Mouse (Mus musculus) intestine, embryonic 16.5 days (tissue): ENCODE measurements around the gene Slc45a3. TPM values are rescaled to one million over a fixed set of nuclear protein-coding genes. Genes with fewer than 3 reads are reported as not detected.

Source experiments
- ATAC-seq: fragments of 200-750 bp; cut with Nextera tagmentation; 2 replicates; pipeline ENCODE4 v1.8.0; 2017; ENCODE audit warnings: moderate TSS enrichment, moderate library complexity
- H3K27ac ChIP-seq: fragments of 300-500 bp; sonication (generic); 2 replicates; pipeline ENCODE4 v1.5.1; 2014; ENCODE audit warnings: mild to moderate bottlenecking, low read length
- H3K27me3 ChIP-seq: fragments of 300-500 bp; sonication (generic); replicated peaks from 2 replicates; pipeline ENCODE4 v1.6.1; 2014; ENCODE audit warnings: low read length, control low read depth, mixed read lengths; ENCODE audit not compliant: control insufficient read depth, insufficient read depth
- H3K36me3 ChIP-seq: fragments of 300-500 bp; sonication (generic); 2 replicates; pipeline ENCODE4 v1.6.1; 2014; ENCODE audit warnings: low read length, control low read depth; ENCODE audit not compliant: control insufficient read depth, insufficient read depth
- H3K4me1 ChIP-seq: fragments of 300-500 bp; sonication (generic); 2 replicates; pipeline ENCODE4 v1.6.1; 2014; ENCODE audit warnings: low read length, control low read depth, mixed read lengths; ENCODE audit not compliant: control insufficient read depth, insufficient read depth
- H3K4me2 ChIP-seq: fragments of 300-500 bp; sonication (generic); 2 replicates; pipeline ENCODE4 v1.6.1; 2014; ENCODE audit warnings: low read depth, low read length, control low read depth
- H3K4me3 ChIP-seq: fragments of 300-500 bp; sonication (generic); 2 replicates; pipeline ENCODE4 v1.5.1; 2014; ENCODE audit warnings: mild to moderate bottlenecking, low read length
- H3K9ac ChIP-seq: fragments of 300-500 bp; sonication (generic); 2 replicates; pipeline ENCODE4 v1.6.1; 2014; ENCODE audit warnings: low read depth, low read length
- H3K9me3 ChIP-seq: fragments of 300-500 bp; sonication (generic); 2 replicates; pipeline ENCODE4 v1.6.1; 2016; ENCODE audit warnings: low read length, control low read depth; ENCODE audit not compliant: control insufficient read depth
- WGBS: fragments of 180-500 bp; shearing (Covaris S2); extraction: QIAGEN DNeasy Blood & Tissue Kit; methylation state at CpG from one replicate; pipeline ENCODE4 v1.1.7; 2014; 5-methylcytosine and 5-hydroxymethylcytosine counted together
- polyA plus RNA-seq: library from polyadenylated mRNA; unstranded; fragments of >200 nt; fragmentation: Nextera tagmentation; extraction: Ambion mirVana; gene quantifications from 2 replicates; pipeline ENCODE4 v1.2.1, GENCODE M21; 2015

Gene Slc45a3
- polyA plus RNA-seq, 1 experiment from 2014 or later, result 2.5 TPM

DNA sequence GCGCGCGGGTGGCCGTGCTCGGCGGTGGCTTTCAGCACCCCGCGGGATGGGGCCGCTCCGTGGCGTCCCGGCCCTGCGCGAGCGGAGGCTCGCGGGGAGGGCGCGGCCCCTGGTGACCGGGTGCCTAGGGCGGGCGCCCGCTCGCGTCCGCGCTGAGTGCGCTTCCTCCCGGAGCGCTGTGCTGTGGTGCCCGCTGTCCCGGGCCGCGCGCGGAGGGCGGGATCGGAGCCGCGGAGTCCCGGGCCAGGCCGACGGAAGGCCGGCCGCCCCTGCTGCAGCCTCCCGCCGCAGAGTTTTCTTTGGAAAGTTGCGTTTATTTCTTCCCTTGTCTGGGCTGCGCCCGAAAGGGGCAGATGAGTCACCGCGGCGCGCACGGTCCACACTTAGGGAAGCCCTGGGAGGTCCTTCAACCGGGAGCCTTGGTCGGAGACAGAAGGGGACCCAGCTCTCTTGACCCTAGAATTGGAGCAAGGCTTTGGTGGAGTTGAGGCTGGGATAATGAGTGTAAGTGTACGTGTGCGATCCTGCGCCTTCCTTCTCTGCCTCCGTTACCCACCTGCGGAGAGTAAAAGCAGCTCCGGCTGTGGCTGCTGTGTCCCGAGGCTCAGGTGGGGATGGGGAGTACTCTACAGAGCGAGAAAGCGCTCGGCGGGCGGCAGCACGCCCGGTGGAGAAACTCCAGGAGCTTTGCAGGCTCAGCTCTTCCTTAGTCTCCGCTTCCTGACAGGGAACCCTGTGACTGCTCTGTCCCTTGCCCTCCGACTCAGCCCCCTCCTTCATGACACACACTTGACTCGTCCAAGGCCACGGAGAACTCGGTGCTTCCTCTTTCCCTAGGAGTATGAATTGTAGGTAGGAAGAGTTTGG is 551 bp downstream of the Slc45a3 start:
- H3K4me2 ChIP-seq, result peak overlapping the region; percentile 99
- under 1% methylated on average over 75 of the region's 76 CpGs for WGBS

DNA sequence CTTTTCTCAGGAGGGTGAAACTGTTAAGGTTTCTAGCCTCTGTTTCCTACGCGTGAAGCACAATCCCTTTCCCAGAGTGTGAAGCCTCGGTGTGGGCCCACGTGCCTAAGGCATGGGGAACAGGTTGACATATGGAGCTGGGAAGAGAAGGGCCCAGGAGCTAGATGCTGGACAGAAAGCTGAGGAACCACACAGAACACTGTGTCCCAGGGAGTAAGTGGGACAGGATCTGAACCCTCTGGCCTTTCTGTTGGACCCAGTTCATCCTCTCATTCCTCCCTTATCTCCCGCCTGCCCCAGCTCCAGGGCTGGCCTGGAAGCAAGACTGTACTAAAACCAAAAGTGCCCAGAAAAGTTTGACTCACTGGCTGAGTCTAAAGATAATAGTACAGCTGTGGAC is 1.3 kb downstream of the Slc45a3 start:
- ATAC-seq, result no peak
- no peak overlapping the region for H3K4me3 ChIP-seq

More for the DNA sequence above, 551 bp downstream of the Slc45a3 start:
- no peaks in the 10 kb centered on the region for H3K36me3 ChIP-seq
- H3K4me1 ChIP-seq, result peaks cover 4% of the 10 kb centered on the region
- H3K9ac ChIP-seq, result peak overlapping the region; percentile 67
- no peaks in the 10 kb centered on the region for H3K9me3 ChIP-seq
- peaks cover 21% of the 10 kb centered on the region; the same call in 1 of the 2 replicates for H3K27me3 ChIP-seq
- peak overlapping the region; percentile 72 for H3K4me3 ChIP-seq
- H3K27ac ChIP-seq, result no peak overlapping the region
- peak; percentile 80 for ATAC-seq

DNA sequence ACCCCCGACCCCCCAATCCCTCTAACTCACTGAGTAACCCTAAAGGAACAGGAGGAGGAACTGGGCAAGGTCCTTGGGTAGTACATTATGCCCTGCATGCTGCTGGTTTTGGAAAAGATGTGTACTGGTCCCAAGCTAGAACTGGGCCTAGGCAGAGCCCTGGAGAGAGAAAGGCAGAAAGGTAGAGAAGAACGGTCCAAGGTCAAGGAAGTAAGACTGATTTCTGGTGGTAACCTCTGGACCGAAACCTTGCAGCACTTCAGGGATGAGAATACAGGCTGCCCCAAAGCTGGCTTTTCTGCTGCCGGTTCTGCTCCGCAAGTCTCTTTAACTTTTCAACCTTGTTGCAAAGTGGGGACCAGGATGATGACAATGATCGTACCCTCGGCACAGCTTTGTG is 1.8 kb downstream of the Slc45a3 start:
- Histone ChIP-seq H3K4me2 (no peak overlapping the region), H3K36me3 (no peaks in the 10 kb centered on the region), H3K4me3 (no peak overlapping the region), H3K27me3 (peaks cover 20% of the 10 kb centered on the region; the same call in 1 of the 2 replicates), H3K4me1 (peaks cover 4% of the 10 kb centered on the region), H3K9ac (no peak overlapping the region), H3K9me3 (no peaks in the 10 kb centered on the region), H3K27ac (no peak overlapping the region)
- no peak for ATAC-seq
- WGBS, result 86% methylated on average over 7 of the region's 7 CpGs

More for the DNA sequence above, 1.3 kb downstream of the Slc45a3 start:
- Histone ChIP-seq H3K4me2 (no peak overlapping the region), H3K4me1 (peaks cover 4% of the 10 kb centered on the region), H3K27me3 (peaks cover 21% of the 10 kb centered on the region; the same call in 1 of the 2 replicates), H3K36me3 (no peaks in the 10 kb centered on the region), H3K27ac (no peak overlapping the region), H3K9ac (no peak overlapping the region), H3K9me3 (no peaks in the 10 kb centered on the region)
- WGBS, result 56% methylated on average over 5 of the region's 5 CpGs

DNA sequence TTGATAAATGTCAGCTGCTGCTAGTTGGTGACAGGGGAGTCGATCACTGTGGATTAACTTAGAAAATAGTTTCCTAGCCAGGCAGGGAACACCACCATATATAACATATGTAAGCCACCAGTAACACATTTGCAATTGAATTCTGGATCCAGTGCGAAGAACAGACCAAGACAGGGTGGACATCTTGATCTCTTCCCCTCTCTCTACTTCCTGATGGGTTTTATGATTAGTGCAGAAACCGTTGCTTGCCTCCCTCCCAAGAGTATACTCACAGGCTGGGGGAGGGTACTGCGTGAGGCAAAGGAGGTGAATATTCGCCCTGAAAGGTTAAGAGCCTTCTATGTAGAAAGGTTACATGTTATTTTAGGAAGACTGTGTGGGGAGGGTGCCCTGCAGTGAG is 3.1 kb downstream of the Slc45a3 start:
- no peak for ATAC-seq
- H3K36me3 ChIP-seq, result no peaks in the 10 kb centered on the region

DNA sequence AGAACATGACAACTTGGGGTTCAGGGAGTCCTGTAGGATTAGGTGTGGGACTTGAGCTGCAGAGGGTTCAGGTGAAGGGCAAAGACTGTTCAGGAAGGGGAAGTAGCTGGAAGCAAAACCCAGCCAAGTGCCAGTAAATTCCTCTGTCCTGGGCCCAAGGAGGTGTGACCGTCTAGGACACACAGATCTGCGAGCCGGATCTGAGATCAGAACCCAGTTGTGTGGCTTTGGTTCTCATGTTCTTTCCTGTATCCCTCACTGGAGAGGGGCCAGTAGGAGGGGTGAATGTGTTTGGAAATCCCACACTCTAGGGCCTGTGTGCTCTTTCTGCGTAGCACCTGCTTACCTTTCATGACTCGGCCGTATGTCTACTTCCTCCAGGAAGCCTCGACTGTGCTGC is 4.6 kb downstream of the Slc45a3 start:
- Histone ChIP-seq H3K36me3 (no peaks in the 10 kb centered on the region), H3K4me1 (peaks cover 21% of the 10 kb centered on the region), H3K9ac (no peak overlapping the region), H3K9me3 (no peaks in the 10 kb centered on the region), H3K27ac (no peak overlapping the region), H3K4me3 (no peak overlapping the region), H3K4me2 (no peak overlapping the region), H3K27me3 (peaks cover 13% of the 10 kb centered on the region; the same call in 1 of the 2 replicates)
- no peak for ATAC-seq
- WGBS, result 73% methylated on average over 7 of the region's 7 CpGs

More for the DNA sequence above, 3.1 kb downstream of the Slc45a3 start:
- Histone ChIP-seq H3K4me3 (no peak overlapping the region), H3K9me3 (no peaks in the 10 kb centered on the region), H3K9ac (no peak overlapping the region), H3K4me2 (no peak overlapping the region), H3K27me3 (peaks cover 15% of the 10 kb centered on the region; the same call in 1 of the 2 replicates), H3K27ac (no peak overlapping the region), H3K4me1 (peaks cover 9% of the 10 kb centered on the region)
- 49% methylated on average over 5 of the region's 5 CpGs for WGBS

DNA sequence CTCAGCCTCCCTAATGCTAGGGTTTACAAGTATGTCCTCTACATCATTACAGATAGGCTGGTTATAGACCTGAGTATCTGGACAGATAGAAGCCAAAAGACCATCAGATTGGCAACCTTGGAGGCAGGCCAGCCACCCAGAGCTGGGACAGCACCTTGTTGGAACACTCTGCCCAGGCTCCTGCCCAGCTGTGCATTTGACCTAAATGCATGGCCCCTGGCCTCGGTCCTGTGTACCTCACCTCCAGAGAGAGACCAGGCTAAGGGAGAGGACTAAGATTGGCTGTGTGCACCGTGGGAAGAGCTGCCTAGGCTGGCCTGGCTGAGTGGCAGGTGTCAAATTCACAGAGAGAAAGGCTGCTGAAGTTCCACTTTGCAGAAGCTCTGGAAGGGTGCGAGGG is 5.8 kb downstream of the Slc45a3 start:
- Histone ChIP-seq H3K4me1 (peaks cover 25% of the 10 kb centered on the region), H3K4me3 (no peak overlapping the region), H3K27ac (no peak overlapping the region), H3K27me3 (peaks cover 6% of the 10 kb centered on the region; the same call in 1 of the 2 replicates), H3K4me2 (no peak overlapping the region), H3K9ac (no peak overlapping the region), H3K9me3 (no peaks in the 10 kb centered on the region), H3K36me3 (no peaks in the 10 kb centered on the region)
- no peak for ATAC-seq
- WGBS, result 51% methylated on average over 3 of the region's 3 CpGs

DNA sequence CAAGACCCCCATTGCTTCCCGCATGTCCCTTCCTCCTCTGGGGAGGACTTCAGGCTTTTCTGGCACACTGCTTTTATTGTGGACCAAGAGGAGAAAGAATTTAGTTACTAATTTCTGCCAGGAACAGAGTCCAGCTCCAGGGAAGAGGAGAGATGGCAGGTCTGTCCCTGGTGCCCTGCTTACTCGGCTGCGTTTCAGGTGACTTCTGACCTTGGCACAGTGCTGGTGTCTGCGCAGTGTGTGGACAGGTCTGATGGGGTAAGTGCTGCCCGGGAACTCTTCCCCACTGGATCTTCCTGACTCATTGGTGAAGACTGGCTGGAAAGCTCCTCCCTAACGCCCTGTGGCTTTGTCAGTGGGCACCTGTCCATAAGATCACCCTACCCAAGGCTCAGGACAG is 6.2 kb downstream of the Slc45a3 start:
- Histone ChIP-seq H3K9me3 (no peaks in the 10 kb centered on the region), H3K4me2 (no peak overlapping the region), H3K27me3 (peaks cover 6% of the 10 kb centered on the region; the same call in 1 of the 2 replicates), H3K4me3 (no peak overlapping the region), H3K9ac (no peak overlapping the region), H3K4me1 (peaks cover 23% of the 10 kb centered on the region), H3K27ac (no peak overlapping the region), H3K36me3 (no peaks in the 10 kb centered on the region)
- no peak for ATAC-seq
- WGBS, result 80% methylated on average over 6 of the region's 6 CpGs

DNA sequence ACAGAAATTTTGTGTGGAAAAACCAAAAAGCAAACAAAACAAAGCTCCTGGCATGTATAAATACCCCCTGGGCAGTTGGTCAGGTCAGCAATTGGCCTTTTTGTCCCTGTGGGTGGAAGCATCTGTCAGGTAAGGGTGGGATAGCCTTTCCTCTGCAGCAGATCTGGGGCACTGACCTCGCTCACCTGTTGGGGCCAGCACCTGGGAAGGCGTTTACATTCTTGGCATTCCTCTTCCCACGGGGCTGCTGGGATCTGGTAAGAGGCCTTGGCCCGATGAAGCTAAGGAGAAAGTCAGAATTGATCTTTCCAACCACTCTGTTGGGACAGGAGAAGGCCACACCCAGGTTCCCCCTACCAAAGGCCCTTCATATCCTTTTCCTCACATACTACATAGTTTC is 7.1 kb downstream of the Slc45a3 start:
- WGBS, result 43% methylated on average over 4 of the region's 4 CpGs
- no peaks in the 10 kb centered on the region for H3K36me3 ChIP-seq
- peaks cover 3% of the 10 kb centered on the region; the same call in 1 of the 2 replicates for H3K27me3 ChIP-seq
- H3K4me3 ChIP-seq, result no peak overlapping the region
- H3K9ac ChIP-seq, result no peak overlapping the region
- no peak overlapping the region for H3K4me2 ChIP-seq
- no peak for ATAC-seq
- no peak overlapping the region for H3K27ac ChIP-seq
- no peaks in the 10 kb centered on the region for H3K9me3 ChIP-seq
- peaks cover 23% of the 10 kb centered on the region for H3K4me1 ChIP-seq

DNA sequence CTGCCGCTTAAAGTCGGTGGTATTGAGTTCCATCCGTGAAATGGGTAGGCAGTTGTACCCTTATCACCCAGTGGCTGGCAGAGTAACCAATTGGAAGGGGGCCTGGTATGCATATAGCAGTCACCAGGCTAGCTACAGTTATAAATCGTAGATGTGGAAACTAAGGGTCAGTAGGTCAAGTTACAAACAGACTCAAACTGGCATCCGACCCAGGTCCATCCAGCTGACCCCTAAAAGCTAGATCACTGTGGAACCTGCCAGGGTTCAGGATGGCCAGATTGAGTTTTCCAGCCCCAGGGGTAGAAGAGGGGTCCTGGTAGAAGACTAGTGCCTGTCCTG is 7.5 kb downstream of the Slc45a3 start:
- H3K27me3 ChIP-seq, result 0 out of 2 replicates have a peak, but pooled peaks cover 2% of the 10 kb centered on the region
- H3K9ac ChIP-seq, result peak overlapping the region; percentile 29; the same call in 1 of the 2 replicates
- no peaks in the 10 kb centered on the region for H3K9me3 ChIP-seq
- H3K36me3 ChIP-seq, result no peaks in the 10 kb centered on the region
- H3K4me3 ChIP-seq, result no peak overlapping the region
- H3K4me2 ChIP-seq, result no peak overlapping the region
- H3K27ac ChIP-seq, result no peak overlapping the region
- H3K4me1 ChIP-seq, result peaks cover 23% of the 10 kb centered on the region
- 53% methylated on average over 5 of the region's 5 CpGs for WGBS
- ATAC-seq, result no peak
